Mouse (Mus musculus) liver, embryonic 14.5 days (tissue): ENCODE results near the gene Gabbr2.

ENCODE experiments used
- CTCF ChIP-seq: IDR thresholded peaks from 2 replicates; pipeline ENCODE4 v1.5.1; 2016; ENCODE audit warnings: antibody characterized with exemption, low read depth, control low read depth
- EP300 ChIP-seq: IDR thresholded peaks from 2 replicates; pipeline ENCODE4 v1.6.1; 2016; ENCODE audit warnings: antibody characterized with exemption, low read depth

- TF ChIP-seq CTCF: no peak
- TF ChIP-seq EP300: no peak
Observed at GRCm38 (mm10) chr4:46867779-46868178, 123.9 kb downstream of the Gabbr2 start.
